Mouse (Mus musculus) cerebellum, adult 2 months (tissue): ENCODE measurements around the gene Pqlc3.

Experiments
- CTCF ChIP-seq: fragments of 200-500 bp; IDR thresholded peaks from 2 replicates; pipeline ENCODE4 v1.5.1; 2011; ENCODE audit warnings: low read depth, mild to moderate bottlenecking, control low read depth, low read length, moderate library complexity, borderline replicate concordance; ENCODE audit not compliant: insufficient read depth
- POLR2A ChIP-seq: fragments of 200-500 bp; IDR thresholded peaks from 2 replicates; pipeline ENCODE4 v1.6.1; 2011; ENCODE audit warnings: low read length, control low read depth, borderline replicate concordance; ENCODE audit not compliant: insufficient read depth

- no peak for TF ChIP-seq CTCF
- TF ChIP-seq POLR2A: no peak
Measured at GRCm38 (mm10) chr12:17024554-17025110, 24.4 kb upstream of the Pqlc3 start.
